Mouse (Mus musculus) liver, postnatal 0 days (tissue): Measurements from ENCODE around the gene Pcnx. TPM values are rescaled to one million over a fixed set of nuclear protein-coding genes. Genes with fewer than 3 reads are reported as not detected.

Experiments used
- ATAC-seq: fragments of 200-750 bp; cut with Nextera tagmentation; 2 replicates; pipeline ENCODE4 v1.8.0; 2017; ENCODE audit warnings: mild to moderate bottlenecking, moderate library complexity
- DNase-seq: peaks from one replicate; pipeline ENCODE4 v3.0.0-alpha.2; 2016
- H3K27ac ChIP-seq: fragments of 300-500 bp; sonication (generic); 2 replicates; pipeline ENCODE4 v1.5.1; 2014; ENCODE audit warnings: antibody characterized with exemption, moderate library complexity, mild to moderate bottlenecking, low read depth
- H3K27me3 ChIP-seq: fragments of 300-500 bp; sonication (generic); 2 replicates; pipeline ENCODE4 v1.6.1; 2014; ENCODE audit warnings: low read length, control low read depth, mixed read lengths; ENCODE audit not compliant: insufficient read depth
- H3K36me3 ChIP-seq: fragments of 300-500 bp; sonication (generic); replicated peaks from 2 replicates; pipeline ENCODE4 v1.6.1; 2014; ENCODE audit warnings: mild to moderate bottlenecking, control low read depth, low read length, moderate library complexity, mixed read lengths; ENCODE audit not compliant: insufficient read depth
- H3K4me1 ChIP-seq: fragments of 300-500 bp; sonication (generic); 2 replicates; pipeline ENCODE4 v1.6.1; 2014; ENCODE audit warnings: antibody characterized with exemption, mild to moderate bottlenecking, control low read depth; ENCODE audit not compliant: insufficient read depth
- H3K4me2 ChIP-seq: fragments of 300-500 bp; sonication (generic); 2 replicates; pipeline ENCODE4 v1.6.1; 2014; ENCODE audit warnings: low read depth, mild to moderate bottlenecking, low read length, moderate library complexity, mixed read lengths
- H3K4me3 ChIP-seq: fragments of 300-500 bp; sonication (generic); 2 replicates; pipeline ENCODE4 v1.5.1; 2014; ENCODE audit warnings: low read depth, low read length
- H3K9ac ChIP-seq: fragments of 300-500 bp; sonication (generic); replicated peaks from 2 replicates; pipeline ENCODE4 v1.6.1; 2014; ENCODE audit warnings: mild to moderate bottlenecking, moderate library complexity
- H3K9me3 ChIP-seq: fragments of 300-500 bp; sonication (generic); 2 replicates; pipeline ENCODE4 v1.6.1; 2016; ENCODE audit warnings: mild to moderate bottlenecking, control low read depth, low read length, mixed read lengths
- CTCF ChIP-seq: sonication (generic); IDR thresholded peaks from 2 replicates; pipeline ENCODE4 v1.5.1; 2016; ENCODE audit warnings: antibody characterized with exemption, low read depth
- EP300 ChIP-seq: IDR thresholded peaks from 2 replicates; pipeline ENCODE4 v1.6.1; 2016; ENCODE audit warnings: antibody characterized with exemption, low read depth, mild to moderate bottlenecking
- WGBS: fragments of 180-500 bp; shearing (Covaris S2); extraction: QIAGEN DNeasy Blood & Tissue Kit; methylation state at CpG from one replicate; pipeline ENCODE4 v1.1.7; 2014; ENCODE audit not compliant: insufficient replicate concordance; 5-methylcytosine and 5-hydroxymethylcytosine counted together
- polyA plus RNA-seq: library from polyadenylated mRNA; unstranded; fragments of >200 nt; fragmentation: Nextera tagmentation; extraction: Ambion mirVana; gene quantifications from 2 replicates; pipeline ENCODE4 v1.2.1, GENCODE M21; 2015

The Pcnx gene
- polyA plus RNA-seq, 1 experiment from 2014 or later: 2.4 TPM

- Histone ChIP-seq H3K27ac (no peak overlapping the region), H3K4me3 (no peak overlapping the region), H3K9ac (no peak overlapping the region), H3K4me2 (no peak overlapping the region), H3K9me3 (no peaks in the 10 kb centered on the region), H3K27me3 (peaks cover 7% of the 10 kb centered on the region; the same call in 1 of the 2 replicates), H3K36me3 (no peaks in the 10 kb centered on the region), H3K4me1 (peaks cover 20% of the 10 kb centered on the region)
- no peak for TF ChIP-seq EP300
- no peak for TF ChIP-seq CTCF
- DNase-seq (no peak), ATAC-seq (no peak)
- WGBS: 88% methylated on average over 8 of the region's 8 CpGs
Measured at GRCm38 (mm10) chr12:81857978-81858569, 1.7 kb upstream of the Pcnx start.

GRCm38 (mm10) chr12:81860308-81861181, 722 bp downstream of the Pcnx start:
- under 1% methylated on average over 86 of the region's 107 CpGs for WGBS
- DNase-seq (peak; percentile 62), ATAC-seq (peak; percentile 51)
- H3K9ac ChIP-seq: peak overlapping the region; percentile 83
- H3K4me2 ChIP-seq: peak overlapping the region; percentile 89
- H3K27me3 ChIP-seq: peaks cover 7% of the 10 kb centered on the region; the same call in 1 of the 2 replicates
- peaks cover 20% of the 10 kb centered on the region for H3K4me1 ChIP-seq
- no peaks in the 10 kb centered on the region for H3K9me3 ChIP-seq
- no peaks in the 10 kb centered on the region for H3K36me3 ChIP-seq
- H3K27ac ChIP-seq: peak overlapping the region; percentile 86
- H3K4me3 ChIP-seq: peak overlapping the region; percentile 85
- TF ChIP-seq EP300: no peak
- 0 out of 2 replicates have a peak, but pooled peaks have one; percentile 5 for TF ChIP-seq CTCF

GRCm38 (mm10) chr12:81861199-81862085, 1.6 kb downstream of the Pcnx start:
- no peak for ATAC-seq
- H3K27ac ChIP-seq: peak overlapping the region; percentile 86
- WGBS: 46% methylated on average over 18 of the region's 18 CpGs

GRCm38 (mm10) chr12:81862351-81862802, 2.6 kb downstream of the Pcnx start:
- DNase-seq (peak; percentile 34), ATAC-seq (no peak)
- Histone ChIP-seq H3K27ac (no peak overlapping the region), H3K9ac (no peak overlapping the region; the same call in 1 of the 2 replicates), H3K9me3 (no peaks in the 10 kb centered on the region), H3K4me2 (peak overlapping the region; percentile 36), H3K36me3 (no peaks in the 10 kb centered on the region), H3K4me1 (peaks cover 13% of the 10 kb centered on the region), H3K4me3 (no peak overlapping the region), H3K27me3 (peaks cover 7% of the 10 kb centered on the region; the same call in 1 of the 2 replicates)
- TF ChIP-seq CTCF (no peak), EP300 (no peak)
- 19% methylated on average over 8 of the region's 8 CpGs for WGBS

More at GRCm38 (mm10) chr12:81861199-81862085, 1.6 kb downstream of the Pcnx start:
- DNase-seq: no peak
- Histone ChIP-seq H3K9me3 (no peaks in the 10 kb centered on the region), H3K4me2 (peak overlapping the region; percentile 89), H3K9ac (peak overlapping the region; percentile 83), H3K4me1 (peaks cover 18% of the 10 kb centered on the region), H3K36me3 (no peaks in the 10 kb centered on the region), H3K4me3 (peak overlapping the region; percentile 85), H3K27me3 (peaks cover 7% of the 10 kb centered on the region; the same call in 1 of the 2 replicates)
- TF ChIP-seq CTCF: no peak
- no peak for TF ChIP-seq EP300

GRCm38 (mm10) chr12:81863949-81864348, 4.1 kb downstream of the Pcnx start:
- DNase-seq: no peak
- 89% methylated on average over 4 of the region's 4 CpGs for WGBS
- ATAC-seq: no peak
- Histone ChIP-seq H3K4me3 (no peak overlapping the region), H3K9me3 (no peaks in the 10 kb centered on the region), H3K4me1 (peaks cover 13% of the 10 kb centered on the region), H3K27me3 (peaks cover 7% of the 10 kb centered on the region; the same call in 1 of the 2 replicates), H3K27ac (no peak overlapping the region), H3K9ac (no peak overlapping the region), H3K4me2 (no peak overlapping the region), H3K36me3 (no peaks in the 10 kb centered on the region)
- no peak for TF ChIP-seq EP300
